8 mouse cellular contexts compared by ENCODE assay signal in the genomic region with DNA sequence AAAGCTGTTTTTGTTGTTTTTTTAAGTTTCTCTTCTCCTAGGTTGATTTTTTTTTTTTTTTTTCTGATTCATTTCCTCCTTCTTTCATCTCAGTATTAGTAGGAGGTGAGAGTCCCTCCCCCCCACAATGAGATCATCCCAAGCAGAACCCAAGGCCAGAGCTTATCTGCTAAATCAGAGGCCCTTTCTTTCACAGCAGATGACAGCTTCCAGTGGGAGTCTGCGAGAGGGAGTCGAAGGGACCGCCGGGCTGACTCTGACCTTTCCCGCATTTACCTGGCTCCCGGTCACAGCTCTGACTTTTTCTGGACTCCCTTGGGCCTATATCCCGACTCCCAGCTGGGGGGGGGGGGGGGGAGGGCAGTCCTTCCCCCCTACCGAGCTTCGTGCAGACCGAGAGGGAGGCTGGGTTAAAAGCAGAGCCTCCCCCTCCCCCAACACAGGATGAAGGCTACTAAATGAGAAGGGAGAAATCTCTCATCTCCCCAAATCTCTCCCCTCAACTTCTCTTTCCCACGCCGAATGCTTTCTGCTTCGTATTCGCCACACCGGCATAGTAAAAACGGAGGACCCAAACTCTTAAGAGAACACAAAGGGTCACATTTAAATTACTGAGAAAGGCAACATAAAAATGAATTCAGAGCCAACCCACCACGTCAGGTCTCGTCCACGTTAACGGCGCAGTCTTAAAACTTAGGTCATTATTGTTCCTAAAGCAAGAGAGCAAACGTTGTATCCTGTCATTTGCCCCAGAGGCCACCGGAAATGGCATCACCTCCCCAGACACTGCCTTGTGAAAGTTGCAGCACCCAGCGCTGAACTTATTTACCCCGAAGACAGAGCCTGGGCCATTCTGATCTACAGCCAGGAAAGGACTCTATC.
A peak's percentile ranks its signal among the peaks of the same experiment; 100 is the strongest.
DNase-seq lines count a peak whose midpoint lies in the region; ATAC-seq and TF ChIP-seq lines count a peak whose summit lies in the region.

No protein-coding gene starts in this region.

- no peaks in the 10 kb centered on the region for H3K36me3 ChIP-seq in testis, adult 2 months (ENCODE audit: control insufficient read depth, insufficient read depth, low read length)
- H3K36me3 ChIP-seq in forebrain, postnatal 0 days (ENCODE audit: insufficient read depth) = no peaks in the 10 kb centered on the region
- H3K36me3 ChIP-seq in intestine, postnatal 0 days (ENCODE audit: control insufficient read depth, insufficient read depth) = no peaks in the 10 kb centered on the region

- no peak for DNase-seq in testis, postnatal 10 days (ENCODE audit: low spot score)
- no peak for DNase-seq in forebrain, postnatal 0 days
- peak; percentile 56 for DNase-seq in lung, postnatal 25 days (ENCODE audit: low spot score)
- peak; percentile 64 to 70 for DNase-seq in spleen, postnatal 36 days (ENCODE audit: low spot score in 2 of 2)
- no peak for DNase-seq in left cerebral cortex, postnatal 10 days (ENCODE audit: extremely low spot score in 1 of 2, low spot score in 2 of 2)
- no peak for DNase-seq in cerebellum, postnatal 4 days (ENCODE audit: low spot score in 2 of 2)

- peak overlapping the region; percentile 5 for H3K4me3 ChIP-seq in testis, adult 2 months (ENCODE audit: control insufficient read depth, low read depth, low read length)
- H3K4me3 ChIP-seq in forebrain, postnatal 0 days (ENCODE audit: low read depth, low read length) = no peak overlapping the region
- no peak overlapping the region for H3K4me3 ChIP-seq in intestine, postnatal 0 days (ENCODE audit: low read depth, low read length)

- no peaks in the 10 kb centered on the region; the same call in 1 of the 2 replicates for H3K27me3 ChIP-seq in testis, adult 2 months (ENCODE audit: control insufficient read depth, insufficient read depth, low read length)
- H3K27me3 ChIP-seq in forebrain, postnatal 0 days (ENCODE audit: insufficient read depth, low read length) = no peaks in the 10 kb centered on the region
- no peaks in the 10 kb centered on the region for H3K27me3 ChIP-seq in intestine, postnatal 0 days (replicated peaks; ENCODE audit: control insufficient read depth, insufficient read depth, low read length)

- ATAC-seq in forebrain, postnatal 0 days = no peak
- ATAC-seq in intestine, postnatal 0 days = no peak

- peak overlapping the region; percentile 33 for H3K4me2 ChIP-seq in forebrain, postnatal 0 days (ENCODE audit: low read depth)
- H3K4me2 ChIP-seq in intestine, postnatal 0 days (replicated peaks; ENCODE audit: low read depth) = peak overlapping the region; percentile 6; the same call in 1 of the 2 replicates

- H3K27ac ChIP-seq in testis, adult 2 months (ENCODE audit: control insufficient read depth, insufficient read depth, low read depth, low read length) = peak overlapping the region; percentile 40
- H3K27ac ChIP-seq in forebrain, postnatal 0 days (ENCODE audit: low read depth, low read length) = no peak overlapping the region
- no peak overlapping the region for H3K27ac ChIP-seq in intestine, postnatal 0 days (ENCODE audit: low read depth, low read length)

- H3K4me1 ChIP-seq in testis, adult 2 months (ENCODE audit: control insufficient read depth, insufficient read depth, low read length) = peaks cover 15% of the 10 kb centered on the region
- 0 out of 2 replicates have a peak, but pooled peaks cover 4% of the 10 kb centered on the region for H3K4me1 ChIP-seq in forebrain, postnatal 0 days (ENCODE audit: insufficient read depth)
- no peaks in the 10 kb centered on the region for H3K4me1 ChIP-seq in intestine, postnatal 0 days (replicated peaks; ENCODE audit: control insufficient read depth, insufficient read depth, low read length)

- H3K9ac ChIP-seq in forebrain, postnatal 0 days = no peak overlapping the region
- H3K9ac ChIP-seq in intestine, postnatal 0 days (ENCODE audit: low read depth, low read length) = no peak overlapping the region

- no peak for TF ChIP-seq CTCF in testis, adult 2 months (IDR thresholded peaks at IDR 0.05; ENCODE audit: control insufficient read depth, insufficient read depth, insufficient replicate concordance, low read depth, low read length)
- TF ChIP-seq CTCF in forebrain, postnatal 0 days (IDR thresholded peaks at IDR 0.05; ENCODE audit: low read depth) = no peak
- no peak for TF ChIP-seq CTCF in intestine, postnatal 0 days (IDR thresholded peaks at IDR 0.05; ENCODE audit: low read depth)

- WGBS in forebrain, postnatal 0 days = 23% methylated on average over 25 of the region's 25 CpGs
- 30% methylated on average over 24 of the region's 25 CpGs for whole genome bisulfite sequencing in intestine, postnatal 0 days

- H3K9me3 ChIP-seq in forebrain, postnatal 0 days (ENCODE audit: low read length) = no peaks in the 10 kb centered on the region
- no peaks in the 10 kb centered on the region for H3K9me3 ChIP-seq in intestine, postnatal 0 days (ENCODE audit: control insufficient read depth)

- TF ChIP-seq POLR2A in testis, adult 2 months (IDR thresholded peaks at IDR 0.05; ENCODE audit: control insufficient read depth, low read depth, low read length) = no peak

- intact Hi-C loops in left cerebral cortex, postnatal 10 days (cut with DNase I) = no loop called here

Comparison
In these comparisons a context has a peak if more than half of its experiments do, and no peak if none do; other contexts are left out.
1. DNase-seq: peak in lung, postnatal 25 days (single experiment) and spleen, postnatal 36 days (2 of 2); none in testis, postnatal 10 days (single experiment), forebrain, postnatal 0 days (single experiment), left cerebral cortex, postnatal 10 days (0 of 2) and cerebellum, postnatal 4 days (0 of 2).